Mouse (Mus musculus) erythroblast, embryonic 14.5 days (primary cell): ENCODE measurements around the gene BC030870.

Experiments
- GATA1 ChIP-seq: IDR thresholded peaks from 2 replicates; pipeline ENCODE4 v1.6.1; 2012; ENCODE audit warnings: low read length, inconsistent platforms, mixed read lengths
- TAL1 ChIP-seq: IDR thresholded peaks from 3 replicates; pipeline ENCODE4 v1.6.1; 2012; ENCODE audit warnings: low read length, inconsistent platforms, mixed read lengths

- TF ChIP-seq TAL1 = no peak
- TF ChIP-seq GATA1 = no peak
These were observed 67.2 kb downstream of the BC030870 start for GRCm38 (mm10) chr8:65062195-65062594.
